Mouse (Mus musculus) MEL (cell line): ENCODE measurements around the gene Nrxn3. TPM values are rescaled to one million over a fixed set of nuclear protein-coding genes. Genes with fewer than 3 reads are reported as not detected.

Experiments
- DNase-seq: peaks from one replicate; pipeline ENCODE4 v3.0.0; 2011; ENCODE audit warnings: low read depth, low spot score
- H3K27ac ChIP-seq: 2 replicates; pipeline ENCODE4 v1.5.1; 2012; ENCODE audit warnings: low read depth, mild to moderate bottlenecking, control low read depth, low read length, moderate library complexity; ENCODE audit not compliant: control insufficient read depth
- H3K27me3 ChIP-seq, 2 experiments: fragments of 150-350 bp in 1 of 2; sonication (generic) in 1 of 2; 2 replicates each; pipeline ENCODE4 v1.6.1; 2012; ENCODE audit warnings: low read length in 2 of 2, mild to moderate bottlenecking in 2 of 2, improper control_type of control experiment in 1 of 2, moderate library complexity in 1 of 2; ENCODE audit not compliant: insufficient read depth in 2 of 2, control insufficient read depth in 1 of 2
- H3K36me3 ChIP-seq, 2 experiments: 2 replicates each; pipeline ENCODE4 v1.6.1; 2012 to 2014; ENCODE audit warnings: low read length in 2 of 2, improper control_type of control experiment in 1 of 2, inconsistent platforms in 1 of 2, mild to moderate bottlenecking in 1 of 2; ENCODE audit not compliant: insufficient read depth in 2 of 2, control insufficient read depth in 1 of 2
- H3K4me1 ChIP-seq, 2 experiments: fragments of 150-350 bp in 1 of 2; sonication (generic) in 1 of 2; 2 replicates each; pipeline ENCODE4 v1.6.1; 2012; ENCODE audit warnings: low read length in 2 of 2, improper control_type of control experiment in 1 of 2, mild to moderate bottlenecking in 1 of 2; ENCODE audit not compliant: insufficient read depth in 2 of 2, control insufficient read depth in 1 of 2
- H3K4me3 ChIP-seq, 2 experiments: fragments of 150-350 bp in 1 of 2; sonication (generic) in 1 of 2; 2 replicates each; pipeline ENCODE4 v1.5.1; 2012; ENCODE audit warnings: low read depth in 2 of 2, low read length in 2 of 2, mild to moderate bottlenecking in 2 of 2, moderate library complexity in 2 of 2, control low read depth in 1 of 2, improper control_type of control experiment in 1 of 2; ENCODE audit not compliant: control insufficient read depth in 1 of 2, insufficient read depth in 1 of 2
- H3K79me2 ChIP-seq: 2 replicates; pipeline ENCODE4 v1.6.1; 2012; ENCODE audit warnings: mild to moderate bottlenecking, low read length, moderate library complexity; ENCODE audit not compliant: control insufficient read depth, poor library complexity, insufficient read depth
- H3K9ac ChIP-seq: 2 replicates; pipeline ENCODE4 v1.6.1; 2012; ENCODE audit warnings: low read depth, mild to moderate bottlenecking, control low read depth, low read length, moderate library complexity; ENCODE audit not compliant: control insufficient read depth, poor library complexity, severe bottlenecking
- H3K9me3 ChIP-seq: fragments of 150-350 bp; sonication (generic); replicated peaks from 2 replicates; pipeline ENCODE4 v1.6.1; 2012; ENCODE audit warnings: mild to moderate bottlenecking, low read length, improper control_type of control experiment, moderate library complexity; ENCODE audit not compliant: insufficient read depth
- CHD1 ChIP-seq: IDR thresholded peaks from 2 replicates; pipeline ENCODE4 v1.6.1; 2012; ENCODE audit warnings: low read depth, mild to moderate bottlenecking, inconsistent platforms, low read length, improper control_type of control experiment
- CHD2 ChIP-seq: IDR thresholded peaks from 2 replicates; pipeline ENCODE4 v1.6.1; 2011; ENCODE audit warnings: low read length, improper control_type of control experiment
- CTCF ChIP-seq, 3 experiments: IDR thresholded peaks in 2 of 3; conservative IDR thresholded peaks in 1 of 3; 2 replicates each; pipeline ENCODE4 v1.5.1; 2011 to 2012; ENCODE audit warnings: low read length in 3 of 3, low read depth in 2 of 3, mild to moderate bottlenecking in 2 of 3, improper control_type of control experiment in 1 of 3, inconsistent platforms in 1 of 3, mixed read lengths in 1 of 3, moderate library complexity in 1 of 3; ENCODE audit not compliant: control insufficient read depth in 1 of 3, insufficient read depth in 1 of 3, poor library complexity in 1 of 3, severe bottlenecking in 1 of 3
- EP300 ChIP-seq, 2 experiments: IDR thresholded peaks; 2 replicates each; pipeline ENCODE4 v1.6.1; 2011; ENCODE audit warnings: improper control_type of control experiment in 2 of 2, low read length in 2 of 2, low read depth in 1 of 2, mild to moderate bottlenecking in 1 of 2
- ETS1 ChIP-seq: IDR thresholded peaks from 2 replicates; pipeline ENCODE4 v1.6.1; 2012; ENCODE audit warnings: low read depth, mild to moderate bottlenecking, inconsistent platforms, low read length, improper control_type of control experiment, moderate library complexity
- GABPA ChIP-seq: IDR thresholded peaks from 2 replicates; pipeline ENCODE4 v1.6.1; 2012; ENCODE audit warnings: low read depth, mild to moderate bottlenecking, inconsistent platforms, low read length, improper control_type of control experiment, moderate library complexity
- MAFK ChIP-seq: IDR thresholded peaks from 2 replicates; pipeline ENCODE4 v1.6.1; 2011; ENCODE audit warnings: low read depth, mild to moderate bottlenecking, low read length, improper control_type of control experiment, borderline replicate concordance
- MEF2A ChIP-seq: IDR thresholded peaks from 2 replicates; pipeline ENCODE4 v1.6.1; 2014; ENCODE audit warnings: low read depth, mild to moderate bottlenecking, inconsistent platforms, low read length, improper control_type of control experiment; ENCODE audit not compliant: poor library complexity, insufficient replicate concordance, severe bottlenecking; ENCODE audit errors: extremely low read depth
- MXI1 ChIP-seq: IDR thresholded peaks from 2 replicates; pipeline ENCODE4 v1.6.1; 2011; ENCODE audit warnings: mild to moderate bottlenecking, low read depth, low read length, improper control_type of control experiment
- MYB ChIP-seq: IDR thresholded peaks from 2 replicates; pipeline ENCODE4 v1.6.1; 2011; ENCODE audit warnings: mild to moderate bottlenecking, low read depth, low read length, improper control_type of control experiment
- NRF1 ChIP-seq: IDR thresholded peaks from 2 replicates; pipeline ENCODE4 v1.6.1; 2014; ENCODE audit warnings: low read depth, mild to moderate bottlenecking, inconsistent platforms, low read length, improper control_type of control experiment, moderate library complexity; ENCODE audit not compliant: poor library complexity, insufficient read depth, severe bottlenecking
- POLR2A ChIP-seq, 2 experiments: IDR thresholded peaks; 2 replicates each; pipeline ENCODE4 v1.6.1; 2011 to 2012; ENCODE audit warnings: low read length in 2 of 2, mild to moderate bottlenecking in 2 of 2, control low read depth in 1 of 2, improper control_type of control experiment in 1 of 2, low read depth in 1 of 2, moderate library complexity in 1 of 2; ENCODE audit not compliant: control insufficient read depth in 1 of 2, insufficient read depth in 1 of 2, poor library complexity in 1 of 2
- RAD21 ChIP-seq: IDR thresholded peaks from 2 replicates; pipeline ENCODE4 v1.6.1; 2011; ENCODE audit warnings: mild to moderate bottlenecking, low read depth, low read length, improper control_type of control experiment
- RCOR1 ChIP-seq: IDR thresholded peaks from 2 replicates; pipeline ENCODE4 v1.6.1; 2012; ENCODE audit warnings: low read depth, mild to moderate bottlenecking, inconsistent platforms, low read length, improper control_type of control experiment
- UBTF ChIP-seq: IDR thresholded peaks from 2 replicates; pipeline ENCODE4 v1.6.1; 2012; ENCODE audit warnings: low read depth, mild to moderate bottlenecking, inconsistent platforms, low read length, improper control_type of control experiment, moderate library complexity, borderline replicate concordance; ENCODE audit not compliant: insufficient read depth
- USF2 ChIP-seq, 2 experiments: IDR thresholded peaks; 2 replicates each; pipeline ENCODE4 v1.6.1; 2011 to 2012; ENCODE audit warnings: improper control_type of control experiment in 2 of 2, low read length in 2 of 2, borderline replicate concordance in 1 of 2, inconsistent platforms in 1 of 2, low read depth in 1 of 2, mild to moderate bottlenecking in 1 of 2; ENCODE audit not compliant: insufficient read depth in 1 of 2
- ZC3H11A ChIP-seq: IDR thresholded peaks from 2 replicates; pipeline ENCODE4 v1.6.1; 2012; ENCODE audit warnings: low read depth, mild to moderate bottlenecking, inconsistent platforms, low read length, improper control_type of control experiment
- ZNF384 ChIP-seq: IDR thresholded peaks from 2 replicates; pipeline ENCODE4 v1.6.1; 2012; ENCODE audit warnings: low read depth, mild to moderate bottlenecking, inconsistent platforms, low read length, improper control_type of control experiment
- polyA plus RNA-seq, 2 experiments: library from polyadenylated mRNA; stranded (reverse) in 1 of 2; unstranded in 1 of 2; fragments of >175 nt in 1 of 2; fragments of >200 nt in 1 of 2; gene quantifications; 2 replicates each; pipeline versions ENCODE4 v1.2.1 to v1.2.4; 2012; ENCODE audit warnings: low replicate concordance in 2 of 2, low read depth in 1 of 2; ENCODE audit not compliant: insufficient read length in 2 of 2, insufficient read depth in 1 of 2, missing spikeins in 1 of 2
- total RNA-seq: library from RNA; depleted of rRNA; stranded (reverse); fragments of 300-350 nt; gene quantifications from 2 replicates; pipeline ENCODE4 v1.2.3, GENCODE M21; 2012

Gene Nrxn3
- total and polyA plus RNA-seq, 3 experiments: not detected

DNA sequence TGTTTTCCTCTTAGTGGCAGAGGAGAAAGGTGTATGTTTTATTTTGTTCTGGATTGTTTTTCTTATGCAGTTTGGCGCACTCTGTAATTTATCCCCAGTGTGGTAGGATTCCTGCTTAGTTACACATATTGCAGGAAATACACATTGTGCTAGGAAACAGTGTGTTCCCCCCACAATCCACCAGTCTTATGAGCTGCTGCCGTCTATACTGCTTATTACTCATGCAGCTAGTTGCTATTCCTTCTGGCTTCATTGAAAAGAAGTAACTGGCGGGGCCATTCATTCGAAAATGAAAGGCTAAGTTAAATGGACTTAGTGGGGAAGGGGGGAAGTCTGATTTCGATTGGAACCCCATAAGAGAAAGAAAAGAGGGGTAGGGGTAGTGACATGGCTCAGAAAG lies 1339.5 kb downstream of the Nrxn3 start:
- Histone ChIP-seq H3K9me3 (no peaks in the 10 kb centered on the region), H3K27me3 (no peaks in the 10 kb centered on the region), H3K4me3 (no peak overlapping the region)
- TF ChIP-seq CHD1: no peak
- TF ChIP-seq ETS1: no peak
- TF ChIP-seq RAD21: no peak
- TF ChIP-seq ZC3H11A: no peak
- TF ChIP-seq, all 39 proteins: peak for 0
- Histone ChIP-seq H3K4me1 (no peaks in the 10 kb centered on the region), H3K36me3 (no peaks in the 10 kb centered on the region), H3K79me2 (no peaks in the 10 kb centered on the region), H3K27ac (no peak overlapping the region), H3K9ac (no peak overlapping the region)
- no peak for DNase-seq

DNA sequence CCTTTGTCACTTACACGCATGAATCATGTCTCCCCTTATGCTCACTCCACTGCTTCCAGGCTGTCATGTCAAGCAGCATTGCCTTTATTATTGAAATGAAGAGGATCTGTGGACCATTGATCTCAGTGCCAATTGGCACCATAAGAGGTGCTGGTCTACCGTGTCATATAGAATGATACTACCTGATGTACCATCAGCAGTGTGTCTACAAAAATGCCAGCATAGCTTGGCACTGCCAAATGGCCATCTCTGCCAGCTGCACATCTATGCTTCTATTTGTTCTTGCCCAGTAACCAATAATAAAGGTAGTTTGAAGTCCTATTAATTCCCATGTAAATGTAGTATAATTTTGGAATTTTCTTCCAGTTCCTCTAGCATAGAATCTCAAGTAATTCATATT lies 1340.8 kb downstream of the Nrxn3 start:
- Histone ChIP-seq H3K79me2 (no peaks in the 10 kb centered on the region), H3K27ac (no peak overlapping the region), H3K9ac (no peak overlapping the region), H3K27me3 (no peaks in the 10 kb centered on the region), H3K9me3 (no peaks in the 10 kb centered on the region), H3K4me1 (no peaks in the 10 kb centered on the region), H3K4me3 (no peak overlapping the region), H3K36me3 (no peaks in the 10 kb centered on the region)
- DNase-seq: no peak
- TF ChIP-seq EP300 (IDR thresholded peaks at IDR 0.05; ENCODE audit: low read depth in 1 of 2, low read length in 2 of 2) (no peak), MAFK (no peak), MXI1 (no peak), UBTF (no peak), USF2 (IDR thresholded peaks at IDR 0.05; ENCODE audit: borderline replicate concordance in 1 of 2, insufficient read depth in 1 of 2, low read depth in 1 of 2, low read length in 2 of 2) (no peak), RCOR1 (no peak), ZNF384 (no peak), CHD2 (no peak), GABPA (no peak), MYB (no peak), NRF1 (no peak), CTCF (IDR thresholded peaks at IDR 0.05 in 2 of 3, conservative IDR thresholded peaks at IDR 0.05 in 1 of 3; ENCODE audit: control insufficient read depth in 1 of 3, insufficient read depth in 1 of 3, low read depth in 2 of 3, low read length in 3 of 3, poor library complexity in 1 of 3, severe bottlenecking in 1 of 3) (no peak), MEF2A (no peak), POLR2A (IDR thresholded peaks at IDR 0.05; ENCODE audit: control insufficient read depth in 1 of 2, insufficient read depth in 1 of 2, low read depth in 1 of 2, low read length in 2 of 2, poor library complexity in 1 of 2) (no peak), RAD21 (no peak)
